Mouse (Mus musculus) kidney, postnatal 10 days (tissue): ENCODE results near the gene C8g.
A peak's percentile ranks its signal among the peaks of the same experiment; 100 is the strongest.

Source experiments
- DNase-seq: peaks from one replicate; pipeline ENCODE4 v3.0.0; 2021; ENCODE audit warnings: mixed read lengths

C8g gene

GRCm38 (mm10) chr2:25465816-25466635 lies 35.5 kb downstream of the C8g start:
- no peak for DNase-seq

- no peak for DNase-seq
These were observed 36.3 kb downstream of the C8g start for GRCm38 (mm10) chr2:25465256-25465655.

GRCm38 (mm10) chr2:25463630-25464029 lies 37.9 kb downstream of the C8g start:
- no peak for DNase-seq

- no peak for DNase-seq
These were observed 40.1 kb downstream of the C8g start for GRCm38 (mm10) chr2:25461407-25461806.

GRCm38 (mm10) chr2:25460551-25461309 lies 40.8 kb downstream of the C8g start, which contains the start of gene Paxx:
Gene Paxx (minus strand): TSS chr2:25461094.
- DNase-seq = peak; percentile 95

GRCm38 (mm10) chr2:25460135-25460534 lies 41.4 kb downstream of the C8g start:
- peak; percentile 51 for DNase-seq

GRCm38 (mm10) chr2:25458911-25459310 lies 42.6 kb downstream of the C8g start:
- peak; percentile 64 for DNase-seq

GRCm38 (mm10) chr2:25457022-25457896 lies 44.3 kb downstream of the C8g start:
- DNase-seq = no peak

- peak; percentile 40 for DNase-seq
These were observed 45.1 kb downstream of the C8g start, which contains the start of gene Clic3 for GRCm38 (mm10) chr2:25456205-25456953. Gene Clic3 (plus strand): TSS chr2:25456838.

- no peak for DNase-seq
These were observed 48.6 kb downstream of the C8g start for GRCm38 (mm10) chr2:25452951-25453350.

GRCm38 (mm10) chr2:25450853-25451647 lies 50.5 kb downstream of the C8g start:
- DNase-seq = no peak
